Mouse (Mus musculus): ENCODE data around the gene Filip1. TPM values are rescaled to one million over a fixed set of nuclear protein-coding genes. Genes with fewer than 3 reads are reported as not detected.
A peak's percentile ranks its signal among the peaks of the same experiment; 100 is the strongest.

The Filip1 gene
- polyA plus RNA-seq, 1 experiment from 2014 or later: 4.0 TPM

- no peaks in the 10 kb centered on the region for H3K27me3 ChIP-seq (ENCODE audit: control insufficient read depth, insufficient read depth, low read depth, low read length)
- H3K4me2 ChIP-seq (ENCODE audit: low read length): no peak overlapping the region
- no peaks in the 10 kb centered on the region for H3K9me3 ChIP-seq (replicated peaks; ENCODE audit: control insufficient read depth, low read length, poor library complexity, severe bottlenecking)
- no peak overlapping the region for H3K4me3 ChIP-seq (ENCODE audit: low read depth, low read length)
- H3K9ac ChIP-seq (ENCODE audit: low read depth, low read length): no peak overlapping the region
- no peak overlapping the region for H3K27ac ChIP-seq (ENCODE audit: low read length)
- no peak for ATAC-seq
- H3K36me3 ChIP-seq (ENCODE audit: control insufficient read depth, insufficient read depth, low read length): no peaks in the 10 kb centered on the region
- no peaks in the 10 kb centered on the region for H3K4me1 ChIP-seq (ENCODE audit: control insufficient read depth, insufficient read depth, low read length)
- WGBS: 85% methylated on average over 10 of the region's 10 CpGs
These were observed 207.2 kb downstream of the Filip1 start for GRCm38 (mm10) chr9:79805426-79805825.

- Histone ChIP-seq H3K4me3 (ENCODE audit: low read depth, low read length) (no peak overlapping the region), H3K4me1 (ENCODE audit: control insufficient read depth, insufficient read depth, low read length) (peaks cover 7% of the 10 kb centered on the region), H3K27ac (ENCODE audit: low read length) (no peak overlapping the region), H3K9ac (ENCODE audit: low read depth, low read length) (no peak overlapping the region), H3K36me3 (ENCODE audit: control insufficient read depth, insufficient read depth, low read length) (no peaks in the 10 kb centered on the region), H3K27me3 (ENCODE audit: control insufficient read depth, insufficient read depth, low read depth, low read length) (no peaks in the 10 kb centered on the region), H3K9me3 (replicated peaks; ENCODE audit: control insufficient read depth, low read length, poor library complexity, severe bottlenecking) (no peaks in the 10 kb centered on the region), H3K4me2 (ENCODE audit: low read length) (no peak overlapping the region)
- ATAC-seq: no peak
- WGBS: 62% methylated on average over 7 of the region's 7 CpGs
These were observed 216.1 kb downstream of the Filip1 start for GRCm38 (mm10) chr9:79796461-79797135.

GRCm38 (mm10) chr9:79795076-79795475, 217.6 kb downstream of the Filip1 start:
- Histone ChIP-seq H3K4me1 (ENCODE audit: control insufficient read depth, insufficient read depth, low read length) (peaks cover 20% of the 10 kb centered on the region), H3K9ac (ENCODE audit: low read depth, low read length) (no peak overlapping the region), H3K9me3 (replicated peaks; ENCODE audit: control insufficient read depth, low read length, poor library complexity, severe bottlenecking) (no peaks in the 10 kb centered on the region), H3K27me3 (ENCODE audit: control insufficient read depth, insufficient read depth, low read depth, low read length) (no peaks in the 10 kb centered on the region), H3K36me3 (ENCODE audit: control insufficient read depth, insufficient read depth, low read length) (no peaks in the 10 kb centered on the region), H3K4me2 (ENCODE audit: low read length) (no peak overlapping the region), H3K4me3 (ENCODE audit: low read depth, low read length) (no peak overlapping the region), H3K27ac (ENCODE audit: low read length) (no peak overlapping the region)
- 97% methylated on average over 1 of the region's 1 CpGs for WGBS
- ATAC-seq: no peak

GRCm38 (mm10) chr9:79792841-79793835, 219.5 kb downstream of the Filip1 start, which contains the start of gene Tmem30a:
Gene Tmem30a, minus strand, starts transcription at chr9:79793507.
- Histone ChIP-seq H3K9ac (ENCODE audit: low read depth, low read length) (peak within 1 kb of the TSS; percentile 96), H3K4me3 (ENCODE audit: low read depth, low read length) (peak within 1 kb of the TSS; percentile 93), H3K4me1 (ENCODE audit: control insufficient read depth, insufficient read depth, low read length) (peaks cover 28% of the 10 kb centered on the region), H3K27me3 (ENCODE audit: control insufficient read depth, insufficient read depth, low read depth, low read length) (no peaks in the 10 kb centered on the region), H3K27ac (ENCODE audit: low read length) (peak within 1 kb of the TSS; percentile 91), H3K36me3 (ENCODE audit: control insufficient read depth, insufficient read depth, low read length) (no peaks in the 10 kb centered on the region), H3K4me2 (ENCODE audit: low read length) (peak within 1 kb of the TSS; percentile 86), H3K9me3 (replicated peaks; ENCODE audit: control insufficient read depth, low read length, poor library complexity, severe bottlenecking) (no peaks in the 10 kb centered on the region)
- under 1% methylated on average over 83 of the region's 91 CpGs for WGBS
- peak; percentile 99 for ATAC-seq

- H3K4me3 ChIP-seq (ENCODE audit: low read depth, low read length): no peak overlapping the region
- no peak overlapping the region for H3K9ac ChIP-seq (ENCODE audit: low read depth, low read length)
- no peak overlapping the region for H3K27ac ChIP-seq (ENCODE audit: low read length)
- no peak for ATAC-seq
- H3K4me1 ChIP-seq (ENCODE audit: control insufficient read depth, insufficient read depth, low read length): peaks cover 24% of the 10 kb centered on the region; the same call in 1 of the 2 replicates
- H3K9me3 ChIP-seq (replicated peaks; ENCODE audit: control insufficient read depth, low read length, poor library complexity, severe bottlenecking): no peaks in the 10 kb centered on the region
- H3K27me3 ChIP-seq (ENCODE audit: control insufficient read depth, insufficient read depth, low read depth, low read length): no peaks in the 10 kb centered on the region
- WGBS: 84% methylated on average over 2 of the region's 2 CpGs
- no peaks in the 10 kb centered on the region for H3K36me3 ChIP-seq (ENCODE audit: control insufficient read depth, insufficient read depth, low read length)
- H3K4me2 ChIP-seq (ENCODE audit: low read length): no peak overlapping the region
These were observed 226.9 kb downstream of the Filip1 start for GRCm38 (mm10) chr9:79785794-79786085.

- 88% methylated on average over 2 of the region's 2 CpGs for WGBS
These were observed 227.5 kb downstream of the Filip1 start for GRCm38 (mm10) chr9:79784934-79785793.

GRCm38 (mm10) chr9:79784439-79784838, 228.2 kb downstream of the Filip1 start:
- WGBS: 53% methylated on average over 3 of the region's 3 CpGs
- Histone ChIP-seq H3K4me3 (ENCODE audit: low read depth, low read length) (no peak overlapping the region), H3K27me3 (ENCODE audit: control insufficient read depth, insufficient read depth, low read depth, low read length) (no peaks in the 10 kb centered on the region), H3K9me3 (replicated peaks; ENCODE audit: control insufficient read depth, low read length, poor library complexity, severe bottlenecking) (no peaks in the 10 kb centered on the region), H3K36me3 (ENCODE audit: control insufficient read depth, insufficient read depth, low read length) (no peaks in the 10 kb centered on the region), H3K27ac (ENCODE audit: low read length) (no peak overlapping the region), H3K4me1 (ENCODE audit: control insufficient read depth, insufficient read depth, low read length) (peaks cover 15% of the 10 kb centered on the region; the same call in 1 of the 2 replicates), H3K4me2 (ENCODE audit: low read length) (no peak overlapping the region), H3K9ac (ENCODE audit: low read depth, low read length) (no peak overlapping the region)
- ATAC-seq: no peak

More at GRCm38 (mm10) chr9:79784934-79785793, 227.5 kb downstream of the Filip1 start:
- Histone ChIP-seq H3K9me3 (replicated peaks; ENCODE audit: control insufficient read depth, low read length, poor library complexity, severe bottlenecking) (no peaks in the 10 kb centered on the region), H3K4me3 (ENCODE audit: low read depth, low read length) (no peak overlapping the region), H3K36me3 (ENCODE audit: control insufficient read depth, insufficient read depth, low read length) (no peaks in the 10 kb centered on the region), H3K27me3 (ENCODE audit: control insufficient read depth, insufficient read depth, low read depth, low read length) (no peaks in the 10 kb centered on the region), H3K27ac (ENCODE audit: low read length) (no peak overlapping the region), H3K4me1 (ENCODE audit: control insufficient read depth, insufficient read depth, low read length) (peaks cover 19% of the 10 kb centered on the region; the same call in 1 of the 2 replicates), H3K4me2 (ENCODE audit: low read length) (no peak overlapping the region), H3K9ac (ENCODE audit: low read depth, low read length) (no peak overlapping the region)
- ATAC-seq: no peak

GRCm38 (mm10) chr9:79779354-79779753, 233.3 kb downstream of the Filip1 start:
- 0 out of 2 replicates have a peak, but pooled peaks have one; percentile 45 for ATAC-seq
- Histone ChIP-seq H3K27ac (ENCODE audit: low read length) (no peak overlapping the region), H3K4me3 (ENCODE audit: low read depth, low read length) (no peak overlapping the region), H3K4me1 (ENCODE audit: control insufficient read depth, insufficient read depth, low read length) (no peaks in the 10 kb centered on the region), H3K4me2 (ENCODE audit: low read length) (no peak overlapping the region), H3K9me3 (replicated peaks; ENCODE audit: control insufficient read depth, low read length, poor library complexity, severe bottlenecking) (no peaks in the 10 kb centered on the region), H3K36me3 (ENCODE audit: control insufficient read depth, insufficient read depth, low read length) (peaks cover 5% of the 10 kb centered on the region; the same call in 1 of the 2 replicates), H3K9ac (ENCODE audit: low read depth, low read length) (no peak overlapping the region), H3K27me3 (ENCODE audit: control insufficient read depth, insufficient read depth, low read depth, low read length) (no peaks in the 10 kb centered on the region)
- WGBS: 76% methylated on average over 2 of the region's 2 CpGs
